Mouse (Mus musculus) forebrain, embryonic 14.5 days (tissue): Measurements from ENCODE around the gene Notch4. TPM values are rescaled to one million over a fixed set of nuclear protein-coding genes. Genes with fewer than 3 reads are reported as not detected.

Experiments used
- ATAC-seq: fragments of 200-750 bp; cut with Nextera tagmentation; 2 replicates; pipeline ENCODE4 v1.8.0; 2017; ENCODE audit warnings: mild to moderate bottlenecking, moderate library complexity
- DNase-seq: peaks from one replicate; pipeline ENCODE4 v3.0.0-alpha.2; 2015; ENCODE audit warnings: low spot score
- H3K27ac ChIP-seq: fragments of 300-500 bp; sonication (generic); 2 replicates; pipeline ENCODE4 v1.5.1; 2014; ENCODE audit warnings: low read depth, mild to moderate bottlenecking, control low read depth, low read length, moderate library complexity
- H3K27me3 ChIP-seq: fragments of 300-500 bp; sonication (generic); replicated peaks from 2 replicates; pipeline ENCODE4 v1.6.1; 2014; ENCODE audit warnings: low read length, control low read depth, mixed read lengths; ENCODE audit not compliant: control insufficient read depth, insufficient read depth
- H3K36me3 ChIP-seq: fragments of 300-500 bp; sonication (generic); 2 replicates; pipeline ENCODE4 v1.6.1; 2014; ENCODE audit warnings: low read length, control low read depth; ENCODE audit not compliant: control insufficient read depth, insufficient read depth
- H3K4me1 ChIP-seq: fragments of 300-500 bp; sonication (generic); 2 replicates; pipeline ENCODE4 v1.6.1; 2014; ENCODE audit warnings: antibody characterized with exemption, low read length, control low read depth; ENCODE audit not compliant: control insufficient read depth, insufficient read depth
- H3K4me2 ChIP-seq: fragments of 300-500 bp; sonication (generic); 2 replicates; pipeline ENCODE4 v1.6.1; 2014; ENCODE audit warnings: mild to moderate bottlenecking, control low read depth, low read length
- H3K4me3 ChIP-seq: fragments of 300-500 bp; sonication (generic); 2 replicates; pipeline ENCODE4 v1.5.1; 2014; ENCODE audit warnings: low read depth, low read length, control low read depth
- H3K9ac ChIP-seq: fragments of 300-500 bp; sonication (generic); 2 replicates; pipeline ENCODE4 v1.6.1; 2014; ENCODE audit warnings: mild to moderate bottlenecking, low read length, control low read depth, moderate library complexity
- H3K9me3 ChIP-seq: fragments of 300-500 bp; sonication (generic); replicated peaks from 2 replicates; pipeline ENCODE4 v1.6.1; 2016; ENCODE audit warnings: low read length, control low read depth, mixed read lengths; ENCODE audit not compliant: control insufficient read depth
- WGBS: fragments of 180-500 bp; shearing (Covaris S2); extraction: QIAGEN DNeasy Blood & Tissue Kit; methylation state at CpG from one replicate; pipeline ENCODE4 v1.1.7; 2014; 5-methylcytosine and 5-hydroxymethylcytosine counted together
- polyA plus RNA-seq: library from polyadenylated mRNA; unstranded; fragments of >200 nt; fragmentation: Nextera tagmentation; extraction: Ambion mirVana; gene quantifications from 2 replicates; pipeline ENCODE4 v1.2.1, GENCODE M21; 2014

The Notch4 gene
- polyA plus RNA-seq, 1 experiment from 2014 or later = 6.0 TPM

DNA sequence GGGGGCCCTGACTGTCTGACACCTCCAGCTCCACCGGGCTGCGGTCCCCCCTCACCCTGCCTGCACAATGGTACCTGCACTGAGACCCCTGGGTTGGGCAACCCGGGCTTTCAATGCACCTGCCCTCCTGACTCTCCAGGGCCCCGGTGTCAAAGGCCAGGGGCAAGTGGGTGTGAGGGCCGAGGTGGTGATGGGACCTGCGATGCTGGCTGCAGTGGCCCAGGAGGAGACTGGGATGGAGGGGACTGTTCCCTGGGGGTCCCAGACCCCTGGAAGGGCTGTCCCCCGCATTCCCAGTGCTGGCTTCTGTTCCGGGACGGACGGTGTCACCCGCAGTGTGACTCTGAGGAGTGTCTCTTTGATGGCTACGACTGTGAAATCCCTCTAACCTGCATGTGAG, 18.5 kb downstream of the Notch4 start:
- Histone ChIP-seq H3K9ac (no peak overlapping the region), H3K4me2 (no peak overlapping the region), H3K27ac (no peak overlapping the region), H3K36me3 (no peaks in the 10 kb centered on the region), H3K4me1 (peaks cover 7% of the 10 kb centered on the region), H3K4me3 (no peak overlapping the region), H3K27me3 (no peaks in the 10 kb centered on the region), H3K9me3 (no peaks in the 10 kb centered on the region)
- DNase-seq (no peak), ATAC-seq (no peak)
- WGBS = 89% methylated on average over 12 of the region's 12 CpGs

DNA sequence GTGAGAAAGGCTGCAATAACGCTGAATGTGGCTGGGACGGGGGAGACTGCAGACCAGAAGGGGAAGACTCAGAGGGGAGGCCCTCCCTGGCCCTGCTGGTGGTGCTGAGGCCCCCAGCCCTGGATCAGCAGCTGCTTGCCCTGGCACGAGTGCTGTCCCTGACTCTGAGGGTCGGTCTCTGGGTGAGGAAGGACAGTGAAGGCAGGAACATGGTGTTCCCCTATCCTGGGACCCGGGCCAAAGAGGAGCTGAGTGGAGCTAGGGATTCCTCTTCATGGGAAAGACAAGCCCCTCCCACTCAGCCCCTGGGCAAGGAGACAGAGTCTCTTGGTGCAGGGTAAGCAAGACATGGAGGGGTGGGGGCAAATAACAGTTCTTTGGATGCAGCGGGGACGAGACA, 19.3 kb downstream of the Notch4 start:
- H3K4me1 ChIP-seq = peaks cover 7% of the 10 kb centered on the region
- no peaks in the 10 kb centered on the region for H3K27me3 ChIP-seq
- no peaks in the 10 kb centered on the region for H3K9me3 ChIP-seq
- H3K9ac ChIP-seq = no peak overlapping the region
- H3K4me2 ChIP-seq = no peak overlapping the region
- WGBS = 77% methylated on average over 7 of the region's 7 CpGs
- DNase-seq = no peak
- ATAC-seq = no peak
- H3K36me3 ChIP-seq = no peaks in the 10 kb centered on the region
- no peak overlapping the region for H3K27ac ChIP-seq
- no peak overlapping the region for H3K4me3 ChIP-seq

- DNase-seq (no peak), ATAC-seq (no peak)
- Histone ChIP-seq H3K9ac (no peak overlapping the region), H3K4me3 (no peak overlapping the region), H3K9me3 (no peaks in the 10 kb centered on the region), H3K27me3 (no peaks in the 10 kb centered on the region), H3K4me2 (no peak overlapping the region), H3K27ac (no peak overlapping the region), H3K36me3 (no peaks in the 10 kb centered on the region), H3K4me1 (peaks cover 10% of the 10 kb centered on the region)
- WGBS = 91% methylated on average over 8 of the region's 8 CpGs
Measured at GRCm38 (mm10) chr17:34583819-34584218, 19.8 kb downstream of the Notch4 start.

GRCm38 (mm10) chr17:34585121-34585520, 21.1 kb downstream of the Notch4 start:
- Histone ChIP-seq H3K9me3 (no peaks in the 10 kb centered on the region), H3K36me3 (no peaks in the 10 kb centered on the region)

DNA sequence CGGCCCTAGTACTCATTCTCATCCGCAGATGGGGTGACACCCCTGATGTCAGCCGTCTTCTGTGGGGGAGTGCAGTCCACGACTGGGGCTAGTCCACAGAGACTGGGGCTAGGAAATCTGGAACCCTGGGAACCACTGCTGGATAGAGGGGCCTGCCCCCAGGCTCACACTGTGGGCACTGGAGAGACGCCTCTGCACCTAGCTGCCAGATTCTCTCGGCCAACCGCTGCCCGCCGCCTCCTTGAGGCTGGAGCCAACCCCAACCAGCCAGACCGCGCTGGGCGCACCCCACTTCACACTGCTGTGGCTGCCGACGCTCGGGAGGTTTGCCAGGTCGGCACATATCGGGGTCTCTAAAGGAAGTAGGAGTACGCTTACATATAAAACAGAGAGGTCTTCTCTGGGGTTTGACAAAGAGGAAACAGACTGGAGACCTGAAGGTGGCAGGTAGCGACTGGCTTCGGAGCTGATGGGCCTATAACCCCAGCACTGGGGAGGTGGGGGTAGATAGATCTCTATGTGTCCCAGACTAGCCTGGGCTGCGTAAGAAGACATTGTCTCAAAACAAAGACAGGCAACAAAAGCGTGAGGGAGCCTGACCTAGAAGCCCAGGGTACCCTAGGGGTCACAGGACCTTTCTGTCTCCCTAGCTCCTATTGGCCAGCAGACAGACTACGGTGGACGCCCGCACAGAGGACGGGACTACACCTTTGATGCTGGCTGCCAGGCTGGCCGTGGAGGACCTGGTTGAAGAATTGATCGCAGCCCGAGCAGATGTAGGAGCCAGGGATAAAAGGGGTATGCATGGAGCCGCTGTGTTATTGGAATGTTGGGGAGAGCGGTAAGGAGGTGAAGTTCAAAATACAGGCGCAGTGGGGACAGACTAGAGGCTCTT, 22.1 kb downstream of the Notch4 start:
- H3K4me2 ChIP-seq = peak overlapping the region; percentile 87
- peak; percentile 40 for DNase-seq
- no peaks in the 10 kb centered on the region for H3K27me3 ChIP-seq
- ATAC-seq = peak; percentile 0; the same call in 1 of the 2 replicates
- no peaks in the 10 kb centered on the region for H3K36me3 ChIP-seq
- H3K9ac ChIP-seq = peak overlapping the region; percentile 94
- peaks cover 18% of the 10 kb centered on the region for H3K4me1 ChIP-seq
- H3K9me3 ChIP-seq = no peaks in the 10 kb centered on the region
- peak overlapping the region; percentile 98 for H3K27ac ChIP-seq
- H3K4me3 ChIP-seq = peak overlapping the region; percentile 63
- 14% methylated on average over 32 of the region's 32 CpGs for WGBS

More at GRCm38 (mm10) chr17:34585121-34585520, 21.1 kb downstream of the Notch4 start:
- ATAC-seq (no peak), DNase-seq (no peak)
- Histone ChIP-seq H3K9ac (no peak overlapping the region), H3K4me3 (no peak overlapping the region), H3K4me2 (no peak overlapping the region), H3K27me3 (no peaks in the 10 kb centered on the region), H3K4me1 (peaks cover 10% of the 10 kb centered on the region), H3K27ac (no peak overlapping the region)
- WGBS = 87% methylated on average over 8 of the region's 8 CpGs

GRCm38 (mm10) chr17:34586796-34587422, 22.8 kb downstream of the Notch4 start:
- Histone ChIP-seq H3K4me3 (peak overlapping the region; percentile 63), H3K4me2 (peak overlapping the region; percentile 87), H3K9me3 (no peaks in the 10 kb centered on the region), H3K27me3 (no peaks in the 10 kb centered on the region), H3K27ac (peak overlapping the region; percentile 98), H3K9ac (peak overlapping the region; percentile 94), H3K4me1 (peaks cover 22% of the 10 kb centered on the region), H3K36me3 (no peaks in the 10 kb centered on the region)
- 2% methylated on average over 38 of the region's 38 CpGs for WGBS
- DNase-seq (peak; percentile 95), ATAC-seq (peak; percentile 84)

DNA sequence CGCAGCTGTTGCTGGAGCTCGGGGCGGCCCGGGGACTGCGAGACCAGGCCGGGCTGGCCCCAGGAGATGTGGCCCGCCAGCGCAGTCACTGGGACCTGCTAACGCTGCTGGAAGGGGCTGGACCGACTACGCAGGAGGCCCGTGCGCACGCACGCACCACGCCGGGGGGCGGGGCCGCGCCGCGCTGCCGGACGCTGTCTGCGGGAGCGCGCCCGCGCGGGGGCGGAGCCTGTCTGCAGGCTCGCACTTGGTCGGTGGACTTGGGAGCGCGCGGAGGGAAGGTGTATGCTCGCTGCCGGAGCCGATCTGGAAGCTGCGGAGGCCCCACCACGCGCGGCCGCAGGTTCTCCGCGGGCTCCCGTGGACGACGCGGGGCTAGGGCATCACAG, 23.3 kb downstream of the Notch4 start:
- ATAC-seq (peak; percentile 84), DNase-seq (peak; percentile 97)
- Histone ChIP-seq H3K27ac (peak overlapping the region; percentile 98), H3K4me1 (peaks cover 22% of the 10 kb centered on the region), H3K9me3 (no peaks in the 10 kb centered on the region), H3K27me3 (no peaks in the 10 kb centered on the region), H3K36me3 (no peaks in the 10 kb centered on the region), H3K4me2 (peak overlapping the region; percentile 87), H3K4me3 (peak overlapping the region; percentile 63), H3K9ac (peak overlapping the region; percentile 94)
- WGBS = under 1% methylated on average over 43 of the region's 50 CpGs

- Histone ChIP-seq H3K36me3 (no peaks in the 10 kb centered on the region), H3K4me3 (peak overlapping the region; percentile 63), H3K27ac (peak overlapping the region; percentile 98), H3K9ac (peak overlapping the region; percentile 94), H3K4me1 (peaks cover 22% of the 10 kb centered on the region), H3K9me3 (no peaks in the 10 kb centered on the region), H3K4me2 (peak overlapping the region; percentile 87), H3K27me3 (no peaks in the 10 kb centered on the region)
- ATAC-seq (no peak), DNase-seq (no peak)
- WGBS = 3% methylated on average over 19 of the region's 19 CpGs
Measured at GRCm38 (mm10) chr17:34587814-34588213, 23.7 kb downstream of the Notch4 start.

- H3K27me3 ChIP-seq = no peaks in the 10 kb centered on the region
- no peak for DNase-seq
- H3K9ac ChIP-seq = no peak overlapping the region
- H3K4me3 ChIP-seq = no peak overlapping the region
- no peaks in the 10 kb centered on the region; the same call in 1 of the 2 replicates for H3K36me3 ChIP-seq
- H3K4me1 ChIP-seq = peaks cover 22% of the 10 kb centered on the region
- 47% methylated on average over 3 of the region's 3 CpGs for WGBS
- H3K9me3 ChIP-seq = no peaks in the 10 kb centered on the region
- H3K27ac ChIP-seq = no peak overlapping the region
- H3K4me2 ChIP-seq = no peak overlapping the region
- ATAC-seq = no peak
Measured at GRCm38 (mm10) chr17:34588767-34589166, 24.7 kb downstream of the Notch4 start.
